Mouse (Mus musculus) ES-Bruce4 (cell line): Measurements from ENCODE around the gene Cd82. TPM values are rescaled to one million over a fixed set of nuclear protein-coding genes. Genes with fewer than 3 reads are reported as not detected.

Source experiments
- H3K27ac ChIP-seq: 2 replicates; pipeline ENCODE4 v1.5.1; 2012; ENCODE audit warnings: low read length, inconsistent platforms; ENCODE audit not compliant: insufficient read depth
- H3K27me3 ChIP-seq: 2 replicates; pipeline ENCODE4 v1.6.1; 2012; ENCODE audit warnings: mild to moderate bottlenecking, low read length, inconsistent platforms; ENCODE audit not compliant: control insufficient read depth, poor library complexity, insufficient read depth, severe bottlenecking
- H3K36me3 ChIP-seq: 2 replicates; pipeline ENCODE4 v1.6.1; 2012; ENCODE audit warnings: inconsistent platforms, mild to moderate bottlenecking, low read length, moderate library complexity; ENCODE audit not compliant: control insufficient read depth, poor library complexity, insufficient read depth, severe bottlenecking
- H3K4me1 ChIP-seq: one replicate; pipeline ENCODE4 v1.8.1; 2011; ENCODE audit warnings: low read length; ENCODE audit not compliant: control insufficient read depth, insufficient read depth
- H3K4me3 ChIP-seq: 2 replicates; pipeline ENCODE4 v1.5.1; 2011; ENCODE audit warnings: low read depth, mild to moderate bottlenecking, low read length
- H3K9ac ChIP-seq: 2 replicates; pipeline ENCODE4 v1.6.1; 2012; ENCODE audit warnings: low read depth, mild to moderate bottlenecking, inconsistent platforms; ENCODE audit not compliant: poor library complexity, severe bottlenecking
- H3K9me3 ChIP-seq: replicated peaks from 2 replicates; pipeline ENCODE4 v1.6.1; 2012; ENCODE audit warnings: mild to moderate bottlenecking, low read length, inconsistent platforms; ENCODE audit not compliant: control insufficient read depth, poor library complexity, insufficient read depth, severe bottlenecking
- CTCF ChIP-seq: IDR thresholded peaks from one replicate; pipeline ENCODE4 v1.8.1; 2011; ENCODE audit warnings: low read depth, low read length
- EP300 ChIP-seq: IDR thresholded peaks from 2 replicates; pipeline ENCODE4 v1.6.1; 2011; ENCODE audit warnings: low read depth, low read length; ENCODE audit not compliant: insufficient read depth
- POLR2A ChIP-seq: IDR thresholded peaks from one replicate; pipeline ENCODE4 v1.8.1; 2011; ENCODE audit warnings: low read length; ENCODE audit not compliant: insufficient read depth
- polyA plus RNA-seq: library from polyadenylated mRNA; stranded (reverse); fragments of >200 nt; gene quantifications from 2 replicates; pipeline ENCODE4 v1.2.4, GENCODE M21; 2011; ENCODE audit warnings: low read depth; ENCODE audit not compliant: missing spikeins, insufficient read depth, insufficient read length

The Cd82 gene
- polyA plus RNA-seq, 1 experiment, result 4.2 TPM

DNA sequence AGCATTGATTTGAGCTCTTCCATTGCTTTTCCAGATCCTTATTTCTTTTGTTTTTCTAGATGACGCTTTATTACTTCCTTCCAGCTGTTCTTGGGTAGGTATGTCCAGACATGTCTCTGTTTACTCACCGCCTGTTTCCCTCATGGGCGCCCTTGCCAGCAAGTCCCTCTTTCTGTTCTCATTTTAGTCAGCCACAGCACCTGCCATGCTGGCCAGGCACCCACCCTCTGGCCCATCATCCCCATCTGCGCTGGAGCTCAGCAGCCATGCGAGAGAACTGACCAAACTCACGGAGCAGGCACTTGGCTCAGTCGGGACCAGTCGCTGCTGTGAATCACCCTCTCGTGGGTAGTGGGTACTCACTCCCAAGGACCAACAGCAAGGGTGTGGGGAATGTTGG, 11.0 kb upstream of the Cd82 start:
- no peak overlapping the region for H3K9ac ChIP-seq
- TF ChIP-seq POLR2A (no peak), CTCF (no peak), EP300 (no peak)
- no peak overlapping the region for H3K4me3 ChIP-seq
- no peaks in the 10 kb centered on the region for H3K27me3 ChIP-seq
- H3K4me1 ChIP-seq, result no peaks in the 10 kb centered on the region
- no peak overlapping the region for H3K27ac ChIP-seq
- H3K36me3 ChIP-seq, result no peaks in the 10 kb centered on the region
- H3K9me3 ChIP-seq, result no peaks in the 10 kb centered on the region

DNA sequence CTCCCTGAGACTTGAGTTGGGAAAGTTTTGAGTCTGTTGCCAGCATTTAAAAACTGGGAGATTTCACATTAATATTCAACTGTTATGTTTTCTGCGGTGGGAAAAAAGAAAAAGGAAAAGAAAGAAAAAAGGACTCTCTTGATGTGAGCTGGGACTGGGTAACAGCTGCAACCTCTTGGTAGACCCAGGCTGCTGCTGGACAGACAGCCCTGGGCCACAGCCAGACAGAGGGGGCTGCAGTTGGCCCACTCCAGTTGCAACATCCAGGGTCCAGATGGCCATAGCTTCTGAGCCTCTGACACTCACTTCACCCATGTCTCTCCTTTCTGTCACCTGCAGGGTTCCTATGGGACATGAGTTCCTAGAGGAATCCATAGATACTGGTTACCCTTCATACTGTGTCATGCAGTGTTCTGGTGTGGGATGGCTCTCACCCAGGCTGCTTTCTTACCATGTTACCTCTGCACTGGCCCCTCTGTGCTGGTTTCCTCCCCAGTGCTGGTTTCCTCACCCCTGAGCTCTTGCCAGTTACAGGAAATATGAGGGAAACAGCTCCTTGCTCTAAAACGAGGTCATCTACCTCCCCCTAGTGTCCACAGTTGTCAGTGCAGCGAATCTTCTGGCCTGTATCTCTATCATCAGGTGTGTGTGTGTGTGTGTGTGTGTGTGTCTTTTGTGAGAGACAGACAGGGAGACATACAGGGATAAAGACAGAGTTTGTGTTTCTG, 8.1 kb upstream of the Cd82 start:
- H3K4me3 ChIP-seq, result no peak overlapping the region
- no peaks in the 10 kb centered on the region for H3K36me3 ChIP-seq
- H3K27me3 ChIP-seq, result no peaks in the 10 kb centered on the region
- no peaks in the 10 kb centered on the region for H3K9me3 ChIP-seq
- TF ChIP-seq POLR2A, result no peak
- TF ChIP-seq CTCF, result peak; percentile 38
- H3K4me1 ChIP-seq, result no peaks in the 10 kb centered on the region
- H3K27ac ChIP-seq, result no peak overlapping the region
- H3K9ac ChIP-seq, result no peak overlapping the region

DNA sequence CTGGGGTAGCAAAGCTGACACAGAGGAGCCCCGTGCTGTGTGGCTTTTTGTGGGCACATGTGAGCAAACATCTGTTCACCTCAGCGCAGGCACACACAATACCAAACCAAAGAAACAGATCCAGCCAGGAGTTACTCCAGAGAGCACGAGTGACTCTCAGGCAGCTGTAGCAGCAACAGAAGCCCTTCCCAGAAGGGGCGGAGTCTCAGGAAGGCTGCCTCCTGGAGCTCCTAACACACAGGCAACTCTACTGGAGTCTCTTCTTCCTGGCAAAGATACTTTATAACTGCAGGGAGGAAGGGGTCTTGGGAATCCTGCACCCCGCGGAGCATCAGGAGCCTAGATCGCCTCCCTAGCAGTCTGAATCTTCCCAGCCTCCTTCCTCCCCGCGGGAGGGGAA, 7.2 kb upstream of the Cd82 start:
- no peak overlapping the region; the same call in 1 of the 2 replicates for H3K9ac ChIP-seq
- TF ChIP-seq POLR2A (no peak), CTCF (no peak), EP300 (no peak)
- no peak overlapping the region for H3K27ac ChIP-seq

DNA sequence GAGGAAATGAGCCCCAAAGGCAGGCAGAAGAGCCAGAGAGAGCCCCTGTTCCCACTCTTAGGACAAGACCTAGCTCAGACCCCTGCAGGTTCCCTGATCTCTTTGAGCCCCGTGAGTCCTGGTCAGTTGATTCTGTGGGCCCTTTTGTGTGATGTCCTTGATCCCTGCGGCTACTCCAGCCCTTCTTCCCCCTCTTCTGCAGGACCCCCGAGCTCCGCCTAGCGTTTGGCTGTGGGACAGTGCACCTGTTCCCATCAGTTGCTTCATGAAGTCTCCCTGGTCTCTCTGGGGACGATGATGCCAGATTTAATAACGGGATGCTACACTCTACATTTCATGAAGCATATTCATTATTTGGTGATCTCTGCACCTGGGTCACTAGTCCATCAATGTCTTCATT, 6.2 kb upstream of the Cd82 start:
- Histone ChIP-seq H3K4me1 (no peaks in the 10 kb centered on the region), H3K27ac (no peak overlapping the region), H3K9ac (no peak overlapping the region), H3K27me3 (no peaks in the 10 kb centered on the region), H3K9me3 (no peaks in the 10 kb centered on the region), H3K36me3 (no peaks in the 10 kb centered on the region), H3K4me3 (no peak overlapping the region)
- TF ChIP-seq CTCF, result peak; percentile 20
- TF ChIP-seq EP300, result no peak

More for the DNA sequence above, 7.2 kb upstream of the Cd82 start:
- H3K36me3 ChIP-seq, result no peaks in the 10 kb centered on the region
- H3K27me3 ChIP-seq, result no peaks in the 10 kb centered on the region
- no peak overlapping the region for H3K4me3 ChIP-seq
- no peaks in the 10 kb centered on the region for H3K9me3 ChIP-seq
- H3K4me1 ChIP-seq, result no peaks in the 10 kb centered on the region

DNA sequence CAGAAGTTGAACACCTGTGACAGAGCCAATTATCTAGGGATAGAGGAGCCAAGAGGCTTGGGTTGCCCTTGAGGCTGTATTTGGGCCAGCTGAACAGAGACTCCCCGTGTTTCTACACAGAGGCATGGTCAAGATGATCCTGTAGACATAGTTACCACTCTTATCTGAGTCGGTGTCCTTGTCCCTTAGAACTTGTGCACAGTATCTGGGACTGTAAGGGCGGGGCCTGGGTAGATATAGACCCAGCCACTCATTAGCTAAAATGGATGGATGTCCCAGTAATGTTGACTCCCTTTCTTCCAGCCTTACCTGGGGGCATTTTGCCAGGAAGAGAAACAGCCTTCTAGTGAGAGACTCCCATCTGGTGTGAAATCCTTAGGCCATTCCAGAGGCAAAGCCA, 3.4 kb upstream of the Cd82 start:
- H3K4me3 ChIP-seq, result no peak overlapping the region
- TF ChIP-seq EP300, result no peak
- no peak for TF ChIP-seq CTCF
- TF ChIP-seq POLR2A, result no peak
- no peaks in the 10 kb centered on the region for H3K27me3 ChIP-seq
- no peaks in the 10 kb centered on the region for H3K4me1 ChIP-seq
- H3K9ac ChIP-seq, result no peak overlapping the region
- H3K36me3 ChIP-seq, result no peaks in the 10 kb centered on the region
- H3K9me3 ChIP-seq, result no peaks in the 10 kb centered on the region
- no peak overlapping the region for H3K27ac ChIP-seq

DNA sequence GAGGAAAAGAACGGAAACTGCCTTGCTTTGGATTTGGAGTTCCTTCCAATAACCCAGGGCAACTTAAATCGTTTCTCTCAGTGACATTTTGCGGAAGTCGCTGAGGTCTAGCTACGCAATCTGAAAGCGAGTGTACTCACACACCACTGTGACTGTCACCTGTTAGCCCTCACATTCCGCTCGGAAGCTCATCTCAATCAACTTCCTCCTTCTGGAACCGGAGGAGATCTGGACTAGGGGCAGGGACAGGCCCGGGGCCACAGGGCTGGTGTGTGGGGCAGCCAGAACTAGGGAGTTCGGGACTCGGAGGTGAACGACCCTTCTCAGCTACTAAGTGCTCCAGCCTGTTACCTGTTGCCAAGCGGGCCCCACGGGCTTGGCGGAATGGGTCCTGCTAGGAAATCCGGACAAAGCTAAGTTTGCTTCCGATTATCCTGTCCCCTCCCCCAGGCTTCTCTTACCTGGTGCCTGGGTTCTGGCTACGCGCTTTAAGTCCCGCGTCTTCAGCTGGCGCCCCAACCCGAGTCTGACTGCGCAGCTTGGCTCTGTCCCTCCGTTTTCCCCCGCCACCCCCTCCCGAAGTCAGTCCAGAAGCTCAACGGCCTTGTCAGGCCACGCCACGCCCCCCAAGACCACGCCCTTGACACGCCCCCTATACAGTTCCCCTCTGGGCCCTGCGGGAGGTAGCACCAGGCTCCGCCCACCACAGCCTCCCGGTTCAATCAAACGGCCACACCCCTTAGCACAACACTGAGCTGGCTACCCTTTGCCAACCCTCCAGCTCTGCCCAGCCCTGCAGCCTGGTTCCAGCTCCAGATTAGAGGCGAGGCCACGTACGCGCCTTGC, 848 bp downstream of the Cd82 start:
- Histone ChIP-seq H3K27me3 (no peaks in the 10 kb centered on the region), H3K36me3 (no peaks in the 10 kb centered on the region), H3K4me3 (peak overlapping the region; percentile 62), H3K4me1 (no peaks in the 10 kb centered on the region), H3K9ac (peak overlapping the region; percentile 17; the same call in 1 of the 2 replicates), H3K9me3 (no peaks in the 10 kb centered on the region), H3K27ac (no peak overlapping the region)
- TF ChIP-seq CTCF (no peak), EP300 (no peak), POLR2A (no peak)
